Mouse (Mus musculus) embryonic facial prominence, embryonic 11.5 days (tissue): ENCODE measurements at regions not wholly inside any gene's neighbourhood (a gene's known extent, or its start where the extent isn't known, plus 50 kb on each side); places are given as distances from the start of the nearest gene placed in this dataset.
A peak's percentile ranks its signal among the peaks of the same experiment; 100 is the strongest.

Source experiments
- ATAC-seq: fragments of 200-750 bp; cut with Nextera tagmentation; replicated peaks from 2 replicates; pipeline ENCODE4 v1.8.0; 2017; ENCODE audit warnings: low read depth; ENCODE audit not compliant: insufficient number of reproducible peaks, low FRiP score, low TSS enrichment
- DNase-seq: peaks from one replicate; pipeline ENCODE4 v3.0.0-alpha.2; 2015; ENCODE audit warnings: low spot score
- H3K27ac ChIP-seq: fragments of 300-500 bp; sonication (generic); replicated peaks from 2 replicates; pipeline ENCODE4 v1.5.1; 2014; ENCODE audit warnings: mild to moderate bottlenecking, low read depth, low read length, control low read depth
- H3K27me3 ChIP-seq: fragments of 300-500 bp; sonication (generic); 2 replicates; pipeline ENCODE4 v1.6.1; 2014; ENCODE audit warnings: mild to moderate bottlenecking, low read length, moderate library complexity, mixed read lengths; ENCODE audit not compliant: control insufficient read depth, insufficient read depth
- H3K36me3 ChIP-seq: fragments of 300-500 bp; sonication (generic); replicated peaks from 2 replicates; pipeline ENCODE4 v1.6.1; 2014; ENCODE audit warnings: low read depth, mild to moderate bottlenecking, low read length, moderate library complexity, mixed read lengths; ENCODE audit not compliant: control insufficient read depth, insufficient read depth
- H3K4me1 ChIP-seq: fragments of 300-500 bp; sonication (generic); 2 replicates; pipeline ENCODE4 v1.6.1; 2014; ENCODE audit warnings: low read length, mixed read lengths; ENCODE audit not compliant: control insufficient read depth, insufficient read depth
- H3K4me2 ChIP-seq: fragments of 300-500 bp; sonication (generic); 2 replicates; pipeline ENCODE4 v1.6.1; 2014; ENCODE audit warnings: low read depth, mild to moderate bottlenecking, control low read depth, low read length, moderate library complexity
- H3K4me3 ChIP-seq: fragments of 300-500 bp; sonication (generic); 2 replicates; pipeline ENCODE4 v1.5.1; 2014; ENCODE audit warnings: low read depth, low read length, control low read depth
- H3K9ac ChIP-seq: fragments of 300-500 bp; sonication (generic); replicated peaks from 2 replicates; pipeline ENCODE4 v1.6.1; 2014; ENCODE audit warnings: mild to moderate bottlenecking, control low read depth, low read length
- H3K9me3 ChIP-seq: fragments of 300-500 bp; sonication (generic); replicated peaks from 2 replicates; pipeline ENCODE4 v1.6.1; 2016; ENCODE audit warnings: mild to moderate bottlenecking, low read length, inconsistent platforms, mixed read lengths; ENCODE audit not compliant: control insufficient read depth
- WGBS: fragments of 180-500 bp; shearing (Covaris S2); extraction: QIAGEN DNeasy Blood & Tissue Kit; methylation state at CpG from one replicate; pipeline ENCODE4 v1.1.7; 2014; 5-methylcytosine and 5-hydroxymethylcytosine counted together

GRCm38 (mm10) chr15:52191176-52191575 is 1693.5 kb upstream of the Gm7489 start:
- Histone ChIP-seq H3K27ac (no peak overlapping the region), H3K9me3 (no peaks in the 10 kb centered on the region), H3K4me3 (no peak overlapping the region), H3K9ac (no peak overlapping the region), H3K36me3 (no peaks in the 10 kb centered on the region), H3K4me2 (no peak overlapping the region), H3K4me1 (no peaks in the 10 kb centered on the region), H3K27me3 (no peaks in the 10 kb centered on the region)
- DNase-seq (no peak), ATAC-seq (no peak)
- WGBS = 58% methylated on average over 3 of the region's 3 CpGs

DNA sequence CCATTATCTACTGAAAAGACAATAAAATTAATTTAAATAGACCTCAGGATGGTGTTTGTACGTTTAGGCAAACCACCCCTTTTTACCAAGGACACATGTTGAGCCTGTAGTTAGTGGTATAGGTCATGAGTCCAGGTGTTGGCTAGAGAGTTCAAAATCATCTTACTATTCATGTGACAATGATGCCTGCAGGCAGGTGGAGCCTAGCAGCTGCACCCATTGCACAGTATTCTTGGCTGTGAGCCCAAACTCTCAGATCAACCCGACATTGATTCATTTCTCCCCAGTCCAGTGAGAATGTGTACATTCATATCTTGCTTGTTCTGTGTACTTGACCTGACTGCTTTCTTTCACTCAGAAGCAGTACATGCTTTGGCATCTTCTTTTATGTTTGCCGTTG is 1677.4 kb upstream of the Gm7489 start:
- ATAC-seq = no peak
- Histone ChIP-seq H3K4me2 (no peak overlapping the region), H3K27ac (no peak overlapping the region), H3K27me3 (no peaks in the 10 kb centered on the region), H3K9me3 (no peaks in the 10 kb centered on the region), H3K4me1 (no peaks in the 10 kb centered on the region), H3K4me3 (no peak overlapping the region), H3K9ac (no peak overlapping the region), H3K36me3 (no peaks in the 10 kb centered on the region)
- WGBS = 76% methylated on average over 3 of the region's 3 CpGs
- DNase-seq = no peak

GRCm38 (mm10) chr15:52232442-52232841 is 1652.3 kb upstream of the Gm7489 start:
- Histone ChIP-seq H3K27ac (no peak overlapping the region), H3K4me2 (no peak overlapping the region), H3K27me3 (no peaks in the 10 kb centered on the region), H3K9me3 (no peaks in the 10 kb centered on the region), H3K9ac (no peak overlapping the region), H3K36me3 (no peaks in the 10 kb centered on the region), H3K4me1 (no peaks in the 10 kb centered on the region), H3K4me3 (no peak overlapping the region)
- ATAC-seq (no peak), DNase-seq (no peak)
- WGBS = 85% methylated on average over 5 of the region's 5 CpGs

DNA sequence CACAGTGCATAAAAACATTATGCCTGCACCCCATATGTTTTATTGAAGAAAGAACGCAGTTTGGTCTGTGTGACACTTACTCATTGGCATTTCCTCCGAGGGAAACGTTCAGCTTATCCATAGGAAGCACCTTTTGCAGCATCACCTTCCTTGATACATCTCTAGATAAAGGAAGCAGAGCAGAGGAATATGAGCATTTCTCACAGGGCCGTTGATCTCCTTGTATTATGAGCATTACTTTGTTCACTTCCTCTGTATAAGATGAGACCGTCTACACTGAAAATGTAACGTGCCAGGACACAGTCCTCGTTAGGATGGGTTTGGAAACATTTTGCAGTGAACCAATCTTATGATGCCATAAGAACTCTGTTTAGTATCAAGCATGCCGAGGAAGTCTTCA is 1648.5 kb upstream of the Gm7489 start:
- Histone ChIP-seq H3K27me3 (no peaks in the 10 kb centered on the region), H3K9me3 (no peaks in the 10 kb centered on the region), H3K4me2 (no peak overlapping the region), H3K36me3 (no peaks in the 10 kb centered on the region), H3K4me3 (no peak overlapping the region), H3K4me1 (no peaks in the 10 kb centered on the region), H3K27ac (no peak overlapping the region), H3K9ac (no peak overlapping the region)
- peak; percentile 1 for DNase-seq
- ATAC-seq = no peak
- WGBS = 66% methylated on average over 8 of the region's 8 CpGs

GRCm38 (mm10) chr15:52242890-52243289 is 1641.8 kb upstream of the Gm7489 start:
- H3K4me3 ChIP-seq = no peak overlapping the region
- no peak overlapping the region for H3K27ac ChIP-seq
- H3K9me3 ChIP-seq = no peaks in the 10 kb centered on the region
- H3K27me3 ChIP-seq = no peaks in the 10 kb centered on the region
- WGBS = 97% methylated on average over 1 of the region's 1 CpGs
- no peak for DNase-seq
- ATAC-seq = no peak
- no peak overlapping the region for H3K4me2 ChIP-seq
- H3K36me3 ChIP-seq = no peaks in the 10 kb centered on the region
- H3K4me1 ChIP-seq = no peaks in the 10 kb centered on the region
- H3K9ac ChIP-seq = no peak overlapping the region
